Mouse (Mus musculus) embryo, embryonic 10 days (tissue): ENCODE data around the gene Ifngr2.
"Not testable (repeated sequence)": the region's sequence is repeated elsewhere in the genome, so short reads cannot be mapped to it uniquely, and the experiment has no call there.

ENCODE experiments used
- DNase-seq: peaks from one replicate; pipeline ENCODE4 v3.0.0-alpha.2; 2015; ENCODE audit warnings: low spot score

The Ifngr2 gene

GRCm38 (mm10) chr16:91546836-91547741, at the start of gene Ifngr2:
TSS of gene Ifngr2 (plus strand) at chr16:91547072.
- DNase-seq, result peak; percentile 43

GRCm38 (mm10) chr16:91498041-91498440, 48.8 kb upstream of the Ifngr2 start:
- no peak for DNase-seq

- no peak for DNase-seq
Measured at GRCm38 (mm10) chr16:91504701-91505100, 42.2 kb upstream of the Ifngr2 start.

GRCm38 (mm10) chr16:91505116-91505601, 41.7 kb upstream of the Ifngr2 start:
- no peak for DNase-seq

- DNase-seq, result no peak
Measured at GRCm38 (mm10) chr16:91506396-91506795, 40.5 kb upstream of the Ifngr2 start.

GRCm38 (mm10) chr16:91512161-91512787, 34.6 kb upstream of the Ifngr2 start:
- peak; percentile 90 for DNase-seq

GRCm38 (mm10) chr16:91513099-91513498, 33.8 kb upstream of the Ifngr2 start:
- no peak for DNase-seq

GRCm38 (mm10) chr16:91517020-91517419, 29.9 kb upstream of the Ifngr2 start:
- no peak for DNase-seq

- no peak for DNase-seq
Measured at GRCm38 (mm10) chr16:91522040-91522439, 24.8 kb upstream of the Ifngr2 start.

- no peak for DNase-seq
Measured at GRCm38 (mm10) chr16:91522479-91523309, 24.2 kb upstream of the Ifngr2 start.

- DNase-seq, result no peak
Measured at GRCm38 (mm10) chr16:91524206-91524605, 22.7 kb upstream of the Ifngr2 start.

GRCm38 (mm10) chr16:91526274-91526673, 20.6 kb upstream of the Ifngr2 start:
- no peak for DNase-seq

- DNase-seq, result no peak
Measured at GRCm38 (mm10) chr16:91527051-91527450, 19.8 kb upstream of the Ifngr2 start.

GRCm38 (mm10) chr16:91527500-91527899, 19.4 kb upstream of the Ifngr2 start:
- no peak for DNase-seq

GRCm38 (mm10) chr16:91528578-91528977, 18.3 kb upstream of the Ifngr2 start:
- no peak for DNase-seq

GRCm38 (mm10) chr16:91530830-91531229, 16.0 kb upstream of the Ifngr2 start:
- DNase-seq, result not testable (repeated sequence)

- no peak for DNase-seq
Measured at GRCm38 (mm10) chr16:91531856-91532255, 15.0 kb upstream of the Ifngr2 start.

- no peak for DNase-seq
Measured at GRCm38 (mm10) chr16:91532429-91532828, 14.4 kb upstream of the Ifngr2 start.

- no peak for DNase-seq
Measured at GRCm38 (mm10) chr16:91533097-91534001, 13.5 kb upstream of the Ifngr2 start.

- DNase-seq, result peak; percentile 89
Measured at GRCm38 (mm10) chr16:91534477-91534876, 12.4 kb upstream of the Ifngr2 start.

GRCm38 (mm10) chr16:91534888-91535287, 12.0 kb upstream of the Ifngr2 start:
- DNase-seq, result no peak
